Mouse (Mus musculus): ENCODE data around the gene Dbi. TPM values are rescaled to one million over a fixed set of nuclear protein-coding genes. Genes with fewer than 3 reads are reported as not detected.

The Dbi gene
- total RNA-seq, 1 experiment, result 259 TPM

GRCm38 (mm10) chr1:120090880-120091570 lies 29.9 kb downstream of the Dbi start:
- Histone ChIP-seq H3K4me3 (ENCODE audit: insufficient read depth in 1 of 2, low read depth in 1 of 2, low read length in 2 of 2, poor library complexity in 1 of 2, severe bottlenecking in 1 of 2) (no peak overlapping the region), H3K9me3 (ENCODE audit: control insufficient read depth, insufficient read depth, low read depth, low read length) (no peaks in the 10 kb centered on the region)
- in situ Hi-C loops (cut with MboI; ENCODE audit: low sequenced_read_pairs in 2 of 2, unreplicated experiment in 2 of 2), result no loop called here

GRCm38 (mm10) chr1:120089180-120089579 lies 31.7 kb downstream of the Dbi start:
- peaks cover 10 to 28% of the 10 kb centered on the region in 2 experiments for H3K4me1 ChIP-seq (ENCODE audit: control insufficient read depth in 2 of 2, insufficient read depth in 2 of 2, low read length in 2 of 2, poor library complexity in 1 of 2)
- H3K9ac ChIP-seq (ENCODE audit: insufficient read depth, low read depth, low read length, poor library complexity, severe bottlenecking), result no peak overlapping the region
- H3K4me3 ChIP-seq (ENCODE audit: insufficient read depth in 1 of 2, low read depth in 1 of 2, low read length in 2 of 2, poor library complexity in 1 of 2, severe bottlenecking in 1 of 2), result no peak overlapping the region
- in situ Hi-C loops (cut with MboI; ENCODE audit: low sequenced_read_pairs in 2 of 2, unreplicated experiment in 2 of 2), result no loop called here
- TF ChIP-seq HCFC1 (IDR thresholded peaks at IDR 0.05; ENCODE audit: borderline replicate concordance, insufficient read depth, low read length), result no peak
- peak overlapping the region; percentile 45; the same call in 1 of the 2 replicates for H3K27ac ChIP-seq (ENCODE audit: insufficient read depth, low read depth, low read length, poor library complexity, severe bottlenecking)
- no peaks in the 10 kb centered on the region for H3K36me3 ChIP-seq (ENCODE audit: control insufficient read depth, insufficient read depth, low read length, poor library complexity, severe bottlenecking)
- H3K9me3 ChIP-seq (ENCODE audit: control insufficient read depth, insufficient read depth, low read depth, low read length), result no peaks in the 10 kb centered on the region
- peak; percentile 46 for DNase-seq (ENCODE audit: low read depth, low spot score)

More at GRCm38 (mm10) chr1:120090880-120091570, 29.9 kb downstream of the Dbi start:
- no peak overlapping the region for H3K27ac ChIP-seq (ENCODE audit: insufficient read depth, low read depth, low read length, poor library complexity, severe bottlenecking)
- no peak for DNase-seq (ENCODE audit: low read depth, low spot score)
- TF ChIP-seq HCFC1 (IDR thresholded peaks at IDR 0.05; ENCODE audit: borderline replicate concordance, insufficient read depth, low read length) (no peak), MAFK (IDR thresholded peaks at IDR 0.05; ENCODE audit: insufficient read depth, low read depth, low read length) (no peak), ZNF384 (IDR thresholded peaks at IDR 0.05; ENCODE audit: low read depth, low read length) (no peak), CHD2 (IDR thresholded peaks at IDR 0.05; ENCODE audit: low read depth, low read length) (no peak), ZC3H11A (IDR thresholded peaks at IDR 0.05; ENCODE audit: borderline replicate concordance, low read depth, low read length) (no peak)
- H3K36me3 ChIP-seq (ENCODE audit: control insufficient read depth, insufficient read depth, low read length, poor library complexity, severe bottlenecking), result no peaks in the 10 kb centered on the region
- H3K4me1 ChIP-seq (ENCODE audit: control insufficient read depth in 2 of 2, insufficient read depth in 2 of 2, low read length in 2 of 2, poor library complexity in 1 of 2), result peaks cover 10 to 24% of the 10 kb centered on the region in 2 experiments
- H3K9ac ChIP-seq (ENCODE audit: insufficient read depth, low read depth, low read length, poor library complexity, severe bottlenecking), result no peak overlapping the region

- Histone ChIP-seq H3K36me3 (ENCODE audit: control insufficient read depth, insufficient read depth, low read length, poor library complexity, severe bottlenecking) (no peaks in the 10 kb centered on the region), H3K9me3 (ENCODE audit: control insufficient read depth, insufficient read depth, low read depth, low read length) (no peaks in the 10 kb centered on the region), H3K4me3 (ENCODE audit: insufficient read depth in 1 of 2, low read depth in 1 of 2, low read length in 2 of 2, poor library complexity in 1 of 2, severe bottlenecking in 1 of 2) (peak overlapping the region; percentile 54 to 62), H3K27ac (ENCODE audit: insufficient read depth, low read depth, low read length, poor library complexity, severe bottlenecking) (no peak overlapping the region; the same call in 1 of the 2 replicates), H3K4me1 (ENCODE audit: control insufficient read depth in 2 of 2, insufficient read depth in 2 of 2, low read length in 2 of 2, poor library complexity in 1 of 2) (peaks cover 15 to 44% of the 10 kb centered on the region in 2 experiments), H3K9ac (ENCODE audit: insufficient read depth, low read depth, low read length, poor library complexity, severe bottlenecking) (peak overlapping the region; percentile 65; the same call in 1 of the 2 replicates)
- DNase-seq (ENCODE audit: low read depth, low spot score), result peak; percentile 46
- in situ Hi-C loops (cut with MboI; ENCODE audit: low sequenced_read_pairs in 2 of 2, unreplicated experiment in 2 of 2), result no loop called here
- TF ChIP-seq ZC3H11A (IDR thresholded peaks at IDR 0.05; ENCODE audit: borderline replicate concordance, low read depth, low read length) (no peak), ZNF384 (IDR thresholded peaks at IDR 0.05; ENCODE audit: low read depth, low read length) (no peak), CHD2 (IDR thresholded peaks at IDR 0.05; ENCODE audit: low read depth, low read length) (no peak)
These were observed 34.2 kb downstream of the Dbi start for GRCm38 (mm10) chr1:120086644-120087043.

- Histone ChIP-seq H3K4me1 (ENCODE audit: control insufficient read depth in 2 of 2, insufficient read depth in 2 of 2, low read length in 2 of 2, poor library complexity in 1 of 2) (peaks cover 15 to 41% of the 10 kb centered on the region in 2 experiments), H3K4me3 (ENCODE audit: insufficient read depth in 1 of 2, low read depth in 1 of 2, low read length in 2 of 2, poor library complexity in 1 of 2, severe bottlenecking in 1 of 2) (peak overlapping the region; percentile 16 to 54; a peak in 2 of 4 replicates), H3K27ac (ENCODE audit: insufficient read depth, low read depth, low read length, poor library complexity, severe bottlenecking) (no peak overlapping the region; the same call in 1 of the 2 replicates), H3K9me3 (ENCODE audit: control insufficient read depth, insufficient read depth, low read depth, low read length) (no peaks in the 10 kb centered on the region), H3K9ac (ENCODE audit: insufficient read depth, low read depth, low read length, poor library complexity, severe bottlenecking) (peak overlapping the region; percentile 15; the same call in 1 of the 2 replicates), H3K36me3 (ENCODE audit: control insufficient read depth, insufficient read depth, low read length, poor library complexity, severe bottlenecking) (no peaks in the 10 kb centered on the region)
- TF ChIP-seq ZNF384 (IDR thresholded peaks at IDR 0.05; ENCODE audit: low read depth, low read length), result no peak
- TF ChIP-seq ZC3H11A (IDR thresholded peaks at IDR 0.05; ENCODE audit: borderline replicate concordance, low read depth, low read length), result no peak
- TF ChIP-seq MAFK (IDR thresholded peaks at IDR 0.05; ENCODE audit: insufficient read depth, low read depth, low read length), result no peak
- TF ChIP-seq HCFC1 (IDR thresholded peaks at IDR 0.05; ENCODE audit: borderline replicate concordance, insufficient read depth, low read length), result no peak
- TF ChIP-seq CHD2 (IDR thresholded peaks at IDR 0.05; ENCODE audit: low read depth, low read length), result no peak
- in situ Hi-C loops (cut with MboI; ENCODE audit: low sequenced_read_pairs in 2 of 2, unreplicated experiment in 2 of 2), result no loop called here
- peak; percentile 69 for DNase-seq (ENCODE audit: low read depth, low spot score)
These were observed 35.2 kb downstream of the Dbi start for GRCm38 (mm10) chr1:120085696-120086095.
